Mouse (Mus musculus) intestine, embryonic 14.5 days (tissue): ENCODE results near the gene Ccdc70. TPM values are rescaled to one million over a fixed set of nuclear protein-coding genes. Genes with fewer than 3 reads are reported as not detected.

Source experiments
- ATAC-seq: fragments of 200-750 bp; cut with Nextera tagmentation; replicated peaks from 2 replicates; pipeline ENCODE4 v1.8.0; 2017; ENCODE audit warnings: low read depth, moderate number of reproducible peaks, moderate TSS enrichment, moderate library complexity; ENCODE audit not compliant: low FRiP score, low TSS enrichment
- DNase-seq: peaks from one replicate; pipeline ENCODE4 v3.0.0-alpha.2; 2018; ENCODE audit warnings: low spot score
- H3K27ac ChIP-seq: fragments of 300-500 bp; sonication (generic); 2 replicates; pipeline ENCODE4 v1.5.1; 2014; ENCODE audit warnings: low read depth, mild to moderate bottlenecking, control low read depth
- H3K27me3 ChIP-seq: fragments of 300-500 bp; sonication (generic); replicated peaks from 2 replicates; pipeline ENCODE4 v1.6.1; 2014; ENCODE audit warnings: low read length, control low read depth; ENCODE audit not compliant: control insufficient read depth, insufficient read depth
- H3K36me3 ChIP-seq: fragments of 300-500 bp; sonication (generic); 2 replicates; pipeline ENCODE4 v1.6.1; 2014; ENCODE audit warnings: low read length, control low read depth; ENCODE audit not compliant: control insufficient read depth, insufficient read depth
- H3K4me1 ChIP-seq: fragments of 300-500 bp; sonication (generic); replicated peaks from 2 replicates; pipeline ENCODE4 v1.6.1; 2014; ENCODE audit warnings: low read length, control low read depth, mixed read lengths; ENCODE audit not compliant: control insufficient read depth, insufficient read depth
- H3K4me2 ChIP-seq: fragments of 300-500 bp; sonication (generic); 2 replicates; pipeline ENCODE4 v1.6.1; 2014; ENCODE audit warnings: low read length
- H3K4me3 ChIP-seq: fragments of 300-500 bp; sonication (generic); 2 replicates; pipeline ENCODE4 v1.5.1; 2014; ENCODE audit warnings: low read depth, low read length, control low read depth, mixed read lengths
- H3K9ac ChIP-seq: fragments of 300-500 bp; sonication (generic); 2 replicates; pipeline ENCODE4 v1.6.1; 2014; ENCODE audit warnings: mild to moderate bottlenecking, low read length
- H3K9me3 ChIP-seq: fragments of 300-500 bp; sonication (generic); 2 replicates; pipeline ENCODE4 v1.6.1; 2016; ENCODE audit warnings: low read length, control low read depth; ENCODE audit not compliant: control insufficient read depth
- WGBS: fragments of 180-500 bp; shearing (Covaris S2); extraction: QIAGEN DNeasy Blood & Tissue Kit; methylation state at CpG from one replicate; pipeline ENCODE4 v1.1.7; 2014; 5-methylcytosine and 5-hydroxymethylcytosine counted together
- polyA plus RNA-seq: library from polyadenylated mRNA; unstranded; fragments of >200 nt; fragmentation: Nextera tagmentation; extraction: Ambion mirVana; gene quantifications from 2 replicates; pipeline ENCODE4 v1.2.1, GENCODE M21; 2014

The Ccdc70 gene
- polyA plus RNA-seq, 1 experiment from 2014 or later, result not detected

DNA sequence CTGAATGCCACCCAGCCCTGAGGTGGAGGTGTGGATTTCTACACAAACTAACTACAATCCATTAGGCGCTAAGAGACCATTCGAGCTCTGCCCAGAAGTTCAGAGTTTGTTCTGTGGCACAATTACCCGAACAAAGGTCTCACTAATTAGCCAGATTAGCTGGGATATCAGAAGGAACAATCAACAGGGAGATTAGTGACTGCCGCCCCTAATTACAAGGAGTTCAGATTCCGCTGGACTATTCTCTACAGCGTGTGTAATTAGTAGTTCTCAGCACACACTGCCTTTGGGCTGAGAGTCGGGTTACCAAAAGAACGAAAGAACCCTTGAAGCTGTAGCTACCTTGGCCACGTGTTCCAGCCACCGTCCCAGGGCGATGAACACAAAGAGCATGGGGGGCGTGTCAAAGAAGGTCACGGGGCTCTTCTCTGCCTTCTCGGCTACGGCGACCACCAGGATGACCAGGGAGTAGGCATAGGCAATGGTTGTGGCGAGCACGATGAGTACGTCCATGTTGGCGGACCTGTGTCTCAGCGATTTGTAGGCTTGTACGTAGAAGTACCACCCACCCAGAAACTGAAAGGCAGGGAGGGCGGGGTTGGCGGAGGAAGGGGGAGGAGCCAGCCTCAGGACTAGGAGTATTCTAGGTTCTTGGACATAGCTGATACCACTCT, 43.6 kb downstream of the Ccdc70 start:
- 78% methylated on average over 24 of the region's 24 CpGs for WGBS
- H3K9me3 ChIP-seq, result no peaks in the 10 kb centered on the region
- H3K27me3 ChIP-seq, result no peaks in the 10 kb centered on the region
- H3K4me3 ChIP-seq, result no peak overlapping the region
- no peak overlapping the region for H3K4me2 ChIP-seq
- no peak overlapping the region for H3K9ac ChIP-seq
- no peak overlapping the region for H3K27ac ChIP-seq
- H3K36me3 ChIP-seq, result no peaks in the 10 kb centered on the region
- no peak for DNase-seq
- H3K4me1 ChIP-seq, result no peaks in the 10 kb centered on the region
- ATAC-seq, result no peak

DNA sequence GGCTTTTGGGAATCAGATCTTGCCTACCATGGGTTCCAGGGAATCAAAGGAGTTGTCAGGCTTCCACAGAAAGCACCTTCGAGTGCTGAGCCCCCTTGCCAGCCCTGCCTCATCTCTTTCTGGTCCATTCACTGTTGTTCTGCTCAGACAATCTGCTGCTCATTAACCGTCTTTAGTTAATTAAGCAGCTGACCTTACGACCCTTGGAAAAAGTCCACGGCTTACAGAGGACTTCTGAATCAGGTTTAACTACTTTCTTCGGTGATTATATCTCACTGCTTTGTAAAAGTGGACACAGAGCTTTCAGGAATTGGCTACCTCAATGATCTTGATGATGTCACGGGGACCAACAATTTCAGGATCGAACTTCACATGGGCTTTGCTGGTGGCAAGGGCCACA, 48.2 kb downstream of the Ccdc70 start:
- Histone ChIP-seq H3K9ac (no peak overlapping the region), H3K9me3 (no peaks in the 10 kb centered on the region), H3K4me3 (no peak overlapping the region), H3K27ac (no peak overlapping the region), H3K4me1 (no peaks in the 10 kb centered on the region), H3K36me3 (no peaks in the 10 kb centered on the region), H3K4me2 (no peak overlapping the region), H3K27me3 (no peaks in the 10 kb centered on the region)
- ATAC-seq, result no peak
- DNase-seq, result no peak
- 74% methylated on average over 7 of the region's 7 CpGs for WGBS

DNA sequence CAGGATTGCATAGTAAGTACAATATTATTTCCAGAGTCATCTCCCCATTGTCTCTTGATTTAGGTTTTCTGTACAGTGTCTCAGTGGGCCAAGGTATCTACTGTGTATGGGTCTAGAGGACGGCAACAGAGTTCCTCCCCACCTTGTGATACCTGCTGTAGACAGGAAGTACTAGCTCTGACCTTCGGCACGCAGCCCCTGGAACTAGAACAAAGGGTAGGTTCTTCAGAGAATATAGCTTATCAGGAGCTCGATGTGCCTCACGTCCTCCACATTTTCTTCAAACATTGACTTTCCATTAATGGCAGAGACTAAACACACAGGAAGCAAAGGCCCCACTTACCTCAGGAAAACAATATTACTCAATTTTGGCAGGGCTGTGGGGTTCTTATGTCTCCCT, 49.9 kb downstream of the Ccdc70 start:
- H3K27me3 ChIP-seq, result no peaks in the 10 kb centered on the region
- 74% methylated on average over 5 of the region's 5 CpGs for WGBS
- H3K4me2 ChIP-seq, result no peak overlapping the region
- H3K27ac ChIP-seq, result no peak overlapping the region
- H3K4me1 ChIP-seq, result no peaks in the 10 kb centered on the region
- H3K4me3 ChIP-seq, result no peak overlapping the region
- no peak for DNase-seq
- no peak overlapping the region for H3K9ac ChIP-seq
- no peaks in the 10 kb centered on the region for H3K9me3 ChIP-seq
- no peak for ATAC-seq
- H3K36me3 ChIP-seq, result no peaks in the 10 kb centered on the region

DNA sequence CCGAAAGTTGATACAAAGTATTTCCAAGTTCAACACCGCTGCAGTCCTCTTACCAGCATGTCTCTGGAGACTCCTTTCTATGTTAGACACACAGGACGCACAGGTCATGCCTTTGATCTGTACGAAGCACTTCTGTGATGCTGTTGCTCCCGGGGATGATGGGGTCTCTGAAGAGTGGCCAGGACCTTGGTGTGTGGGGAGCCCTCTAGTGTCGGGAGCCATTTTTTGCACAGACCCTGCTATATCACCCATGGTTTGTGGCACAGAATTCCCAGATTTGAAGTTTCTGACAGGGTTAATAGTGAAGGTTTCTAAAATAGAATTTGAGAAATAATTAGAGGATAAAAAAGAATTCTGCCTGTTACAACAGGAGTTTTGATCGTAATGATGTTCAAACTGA, 52.7 kb downstream of the Ccdc70 start:
- no peaks in the 10 kb centered on the region for H3K4me1 ChIP-seq
- ATAC-seq (no peak), DNase-seq (no peak)
- no peaks in the 10 kb centered on the region for H3K36me3 ChIP-seq
- H3K4me2 ChIP-seq, result no peak overlapping the region
- H3K9me3 ChIP-seq, result no peaks in the 10 kb centered on the region
- H3K27me3 ChIP-seq, result no peaks in the 10 kb centered on the region
- WGBS, result 62% methylated on average over 7 of the region's 7 CpGs
- no peak overlapping the region for H3K4me3 ChIP-seq
- no peak overlapping the region for H3K9ac ChIP-seq
- H3K27ac ChIP-seq, result no peak overlapping the region

Other genes with a start within 250 kb of the Ccdc70 start
- gene Defa24, start 235.3 kb upstream of the Ccdc70 start, polyA plus RNA-seq, result 17.4 and 19.0 TPM in 2 replicates
- not detected in 2 replicates for gene Defb50, start 146.2 kb upstream of the Ccdc70 start, polyA plus RNA-seq
- gene Defb2, start 129.8 kb upstream of the Ccdc70 start, polyA plus RNA-seq, result not detected in 2 replicates
- not detected in 2 replicates for gene Defb10, start 110.9 kb upstream of the Ccdc70 start, polyA plus RNA-seq
- gene Defb9, start 84.4 kb upstream of the Ccdc70 start, polyA plus RNA-seq, result not detected in 2 replicates
- not detected in 2 replicates for gene Defb11, start 63.4 kb upstream of the Ccdc70 start, polyA plus RNA-seq
- gene Defb15, start 37.1 kb upstream of the Ccdc70 start, polyA plus RNA-seq, result not detected in 2 replicates
- gene Defb35, start 31.4 kb upstream of the Ccdc70 start, polyA plus RNA-seq, result not detected in 2 replicates
- not detected in 2 replicates for gene Defb13, start 23.0 kb upstream of the Ccdc70 start, polyA plus RNA-seq
- gene Fam90a1a, start 11.1 kb upstream of the Ccdc70 start, polyA plus RNA-seq, result not detected in 2 replicates
- 3.9 and 4.1 TPM in 2 replicates for gene Atp7b, start 90.5 kb downstream of the Ccdc70 start, polyA plus RNA-seq
- 30.2 and 30.6 TPM in 2 replicates for gene Alg11, start 90.9 kb downstream of the Ccdc70 start, polyA plus RNA-seq
- 0.12 and 0.24 TPM in 2 replicates for gene Nek5, start 155.3 kb downstream of the Ccdc70 start, polyA plus RNA-seq
- gene Nek3, start 196.7 kb downstream of the Ccdc70 start, polyA plus RNA-seq, result 4.4 and 5.6 TPM in 2 replicates
- 50.9 and 54.9 TPM in 2 replicates for gene Ckap2, start 216.0 kb downstream of the Ccdc70 start, polyA plus RNA-seq
- gene Vps36, start 223.0 kb downstream of the Ccdc70 start, polyA plus RNA-seq, result 41.3 and 47.6 TPM in 2 replicates